Mouse (Mus musculus) testis, adult 2 months (tissue): ENCODE measurements around the gene Llgl2. TPM values are rescaled to one million over a fixed set of nuclear protein-coding genes. Genes with fewer than 3 reads are reported as not detected.

Experiments used
- H3K27ac ChIP-seq: fragments of 200-500 bp; 2 replicates; pipeline ENCODE4 v1.5.1; 2012; ENCODE audit warnings: low read depth, low read length; ENCODE audit not compliant: control insufficient read depth, insufficient read depth
- H3K27me3 ChIP-seq: fragments of 200-500 bp; 2 replicates; pipeline ENCODE4 v1.6.1; 2012; ENCODE audit warnings: mild to moderate bottlenecking, low read length, moderate library complexity; ENCODE audit not compliant: control insufficient read depth, insufficient read depth
- H3K36me3 ChIP-seq: fragments of 200-500 bp; 2 replicates; pipeline ENCODE4 v1.6.1; 2012; ENCODE audit warnings: mild to moderate bottlenecking, low read length; ENCODE audit not compliant: control insufficient read depth, insufficient read depth
- H3K4me1 ChIP-seq: fragments of 200-500 bp; 2 replicates; pipeline ENCODE4 v1.6.1; 2012; ENCODE audit warnings: low read length; ENCODE audit not compliant: control insufficient read depth, insufficient read depth
- H3K4me3 ChIP-seq: fragments of 200-500 bp; 2 replicates; pipeline ENCODE4 v1.5.1; 2012; ENCODE audit warnings: low read depth, mild to moderate bottlenecking, low read length, moderate library complexity, mixed read lengths; ENCODE audit not compliant: control insufficient read depth
- CTCF ChIP-seq: fragments of 200-500 bp; IDR thresholded peaks from 2 replicates; pipeline ENCODE4 v1.5.1; 2012; ENCODE audit warnings: low read depth, mild to moderate bottlenecking, inconsistent platforms, low read length, moderate library complexity; ENCODE audit not compliant: control insufficient read depth, insufficient read depth, insufficient replicate concordance
- POLR2A ChIP-seq: fragments of 200-500 bp; IDR thresholded peaks from 2 replicates; pipeline ENCODE4 v1.6.1; 2012; ENCODE audit warnings: low read depth, mild to moderate bottlenecking, inconsistent platforms, low read length, moderate library complexity; ENCODE audit not compliant: control insufficient read depth
- polyA plus RNA-seq: library from polyadenylated mRNA; depleted of rRNA; stranded (reverse); fragments of >200 nt; gene quantifications from 2 replicates; pipeline ENCODE4 v1.2.3, GENCODE M21; 2012

Llgl2 gene
- polyA plus RNA-seq, 1 experiment: 3.1 TPM

DNA sequence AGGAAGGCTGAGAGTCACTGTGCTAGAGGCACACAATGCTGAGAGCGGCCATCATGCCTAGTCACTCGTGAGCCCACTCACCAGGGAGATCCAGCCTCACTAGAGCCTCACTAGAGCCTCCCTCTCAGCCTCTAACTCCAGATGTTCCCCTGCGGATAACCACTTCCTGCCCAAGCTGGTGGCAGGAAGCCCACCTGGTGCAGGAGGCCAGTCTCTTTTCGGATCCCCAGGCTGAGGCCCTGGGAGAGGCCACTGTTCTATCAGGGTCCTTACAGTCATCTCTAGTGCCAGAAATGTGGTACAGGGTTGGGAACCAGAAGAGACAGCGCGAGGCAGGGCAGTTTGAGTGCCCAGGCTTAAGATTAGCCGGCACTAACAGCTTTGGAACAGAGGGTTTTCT lies 74.6 kb downstream of the Llgl2 start:
- Histone ChIP-seq H3K27ac (no peak overlapping the region), H3K36me3 (no peaks in the 10 kb centered on the region)
- TF ChIP-seq POLR2A: no peak
- no peak for TF ChIP-seq CTCF

DNA sequence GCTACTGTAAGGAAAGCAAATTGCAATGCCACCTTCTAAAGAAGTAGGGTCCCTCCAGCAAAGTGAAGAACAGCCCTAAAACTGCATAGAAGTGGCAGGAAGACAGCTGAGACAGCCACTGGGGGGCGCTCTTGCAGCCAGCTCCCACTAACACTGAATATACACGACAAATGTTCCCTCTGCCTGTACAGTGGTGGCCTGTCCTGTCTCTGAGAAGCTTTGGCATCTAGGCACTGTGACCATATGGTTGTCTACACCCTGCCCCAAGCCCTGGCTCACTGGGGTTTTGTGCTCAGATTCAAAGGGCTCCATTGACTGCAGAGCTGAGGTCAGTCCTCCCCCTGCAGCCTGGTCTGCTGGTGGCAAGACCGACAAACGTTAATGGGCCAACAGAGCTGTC lies 75.0 kb downstream of the Llgl2 start:
- H3K27me3 ChIP-seq: no peaks in the 10 kb centered on the region
- no peak overlapping the region for H3K27ac ChIP-seq
- H3K4me3 ChIP-seq: no peak overlapping the region
- no peaks in the 10 kb centered on the region for H3K36me3 ChIP-seq
- TF ChIP-seq CTCF (peak; percentile 64; the same call in 1 of the 2 replicates), POLR2A (no peak)
- peaks cover 2% of the 10 kb centered on the region for H3K4me1 ChIP-seq

More for the DNA sequence above, 74.6 kb downstream of the Llgl2 start:
- no peaks in the 10 kb centered on the region for H3K27me3 ChIP-seq
- no peak overlapping the region for H3K4me3 ChIP-seq
- peaks cover 2% of the 10 kb centered on the region for H3K4me1 ChIP-seq

DNA sequence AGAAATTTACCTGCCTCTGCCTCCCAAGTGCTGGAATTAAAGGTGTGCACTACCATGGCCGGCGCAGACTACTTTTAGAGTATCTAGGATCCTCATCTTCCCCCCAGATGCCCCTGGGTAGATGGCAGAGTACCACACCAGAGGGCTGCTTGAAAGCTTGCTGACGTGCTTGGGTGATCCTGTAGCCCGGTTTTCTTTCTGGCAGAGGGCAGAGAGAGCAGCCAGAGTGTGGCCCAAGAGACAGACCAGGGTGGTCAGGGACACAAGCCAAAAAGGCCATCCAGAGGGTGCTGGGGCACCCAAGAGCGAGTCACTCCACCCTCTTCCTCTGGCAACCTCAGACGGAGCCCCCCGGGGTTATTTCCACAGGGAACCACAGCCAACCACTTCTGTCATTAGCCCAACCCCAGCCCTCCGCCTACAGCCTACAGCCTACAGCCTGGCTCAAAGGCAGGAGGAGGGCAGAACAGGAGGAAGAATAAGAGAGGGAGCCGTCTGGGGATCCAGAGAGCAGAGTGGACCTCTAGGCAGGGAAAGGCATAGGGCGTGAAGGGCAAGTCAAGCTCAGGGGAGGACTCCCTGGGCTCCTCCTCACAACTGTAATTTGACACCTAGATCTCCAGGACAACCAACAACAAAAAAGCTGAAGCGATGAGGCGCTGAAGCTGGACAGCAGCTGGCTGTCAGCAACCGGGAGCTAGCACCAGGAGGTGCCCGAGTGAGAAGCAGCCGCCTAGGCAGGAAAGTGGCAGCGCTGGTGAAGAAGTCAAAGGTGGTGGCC lies 75.8 kb downstream of the Llgl2 start, which contains the start of gene Smim5:
Smim5 (plus strand) TSS at position 481 of the 781 bp plus-strand sequence.
- TF ChIP-seq CTCF: no peak
- no peak for TF ChIP-seq POLR2A
- Histone ChIP-seq H3K27ac (no peak within 1 kb of the TSS), H3K36me3 (no peaks in the 10 kb centered on the region), H3K4me3 (no peak within 1 kb of the TSS), H3K4me1 (peaks cover 2% of the 10 kb centered on the region), H3K27me3 (no peaks in the 10 kb centered on the region)

DNA sequence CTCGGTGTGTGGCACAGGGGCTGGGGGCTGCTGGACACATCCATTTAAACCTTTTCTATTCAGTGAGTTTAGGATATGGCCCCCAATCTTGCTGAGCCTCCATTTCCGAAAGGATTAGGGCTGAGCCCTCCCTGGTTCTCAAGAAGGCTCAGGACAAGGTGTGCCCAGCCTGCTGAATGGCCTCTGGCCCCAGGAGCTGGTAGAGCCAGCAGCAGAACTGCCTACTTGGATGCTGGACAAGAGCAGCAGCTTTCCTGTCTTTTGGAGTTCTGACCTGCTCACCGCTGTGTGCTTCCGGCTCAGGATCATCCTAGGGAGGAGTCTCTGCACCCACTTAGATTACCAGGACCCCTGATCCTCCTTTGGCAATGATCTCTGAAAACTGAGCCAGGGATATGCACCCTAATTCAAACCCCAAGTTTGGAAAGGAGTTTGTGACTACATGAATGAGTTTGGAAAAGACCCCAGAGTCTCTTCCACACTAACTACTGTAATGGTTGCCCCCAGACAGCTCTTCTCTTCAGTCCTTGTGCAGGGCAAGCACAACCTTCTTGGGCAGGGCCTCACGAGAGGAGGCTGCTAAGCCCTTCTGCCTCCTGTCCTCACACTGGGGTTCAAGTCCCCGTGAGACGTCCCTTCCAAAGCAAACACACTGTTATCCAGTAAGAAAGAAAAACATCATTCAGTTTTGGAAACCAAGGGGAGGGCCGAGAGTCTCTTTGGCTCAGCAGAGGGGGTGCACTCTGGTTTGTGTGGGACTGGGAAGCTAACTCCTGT lies 76.9 kb downstream of the Llgl2 start:
- H3K27me3 ChIP-seq: no peaks in the 10 kb centered on the region
- H3K4me1 ChIP-seq: peaks cover 2% of the 10 kb centered on the region
- H3K4me3 ChIP-seq: no peak overlapping the region
- no peak for TF ChIP-seq POLR2A
- TF ChIP-seq CTCF: no peak
- no peaks in the 10 kb centered on the region for H3K36me3 ChIP-seq
- no peak overlapping the region for H3K27ac ChIP-seq

DNA sequence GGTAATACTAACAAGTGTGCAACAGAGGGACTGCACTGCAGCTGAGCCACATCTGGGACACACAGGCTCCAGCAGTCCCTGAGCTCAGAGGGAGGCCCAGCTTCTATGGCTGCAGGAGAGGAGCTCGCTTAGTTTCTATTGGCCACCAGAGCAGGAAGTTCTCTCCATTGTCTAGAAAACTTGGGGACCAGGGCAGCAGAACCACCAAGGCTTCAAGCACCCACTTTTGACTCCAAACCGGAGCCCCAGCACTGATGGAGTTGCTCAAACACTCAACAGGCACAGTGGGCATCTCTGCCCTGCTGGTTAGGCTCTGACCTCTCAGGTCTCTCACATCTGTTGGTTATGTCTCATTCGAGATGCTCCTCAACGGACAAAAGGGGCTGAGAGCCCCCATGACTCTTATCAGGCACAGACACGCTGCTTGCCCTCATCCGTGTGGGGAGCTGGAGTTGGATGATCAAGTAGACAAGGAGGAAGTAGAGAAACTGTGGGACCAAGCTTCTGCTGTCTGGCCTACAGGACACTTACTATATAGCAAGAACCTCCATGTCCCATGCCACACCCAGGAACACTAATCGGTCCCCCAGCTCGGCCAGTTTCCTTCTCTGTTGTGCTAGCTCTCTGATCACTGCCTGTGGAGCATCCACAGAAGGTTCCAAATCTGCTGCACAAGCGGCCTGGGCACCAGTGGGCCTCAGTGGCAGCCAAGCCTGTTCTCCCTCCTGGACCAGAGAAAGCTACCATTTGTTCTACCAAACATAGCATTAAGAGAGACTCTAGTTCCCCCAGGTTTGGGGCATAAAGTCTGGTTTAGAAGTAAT lies 77.7 kb downstream of the Llgl2 start:
- H3K27me3 ChIP-seq: no peaks in the 10 kb centered on the region
- H3K27ac ChIP-seq: no peak overlapping the region
- peaks cover 2% of the 10 kb centered on the region for H3K4me1 ChIP-seq
- H3K36me3 ChIP-seq: no peaks in the 10 kb centered on the region
- H3K4me3 ChIP-seq: no peak overlapping the region
- TF ChIP-seq CTCF (no peak), POLR2A (no peak)

DNA sequence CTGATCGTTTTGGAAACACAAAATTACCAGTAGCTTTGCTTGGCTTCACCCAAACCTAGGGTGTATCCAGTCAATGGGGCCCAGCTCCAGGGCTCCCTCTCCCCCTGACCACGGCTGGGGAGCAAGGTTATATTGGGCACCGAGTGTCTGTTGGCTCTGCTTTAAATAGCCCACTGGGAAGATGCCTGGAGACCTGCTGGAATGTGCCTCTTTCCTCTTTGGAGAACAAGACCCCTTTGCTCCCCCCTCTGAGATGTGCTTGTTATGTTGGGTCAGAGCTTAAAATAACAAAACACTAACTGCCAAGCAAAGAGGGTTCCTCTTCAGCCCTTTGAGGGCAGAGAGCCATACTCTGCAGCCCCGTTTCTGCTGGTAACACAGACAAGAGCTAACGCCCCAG lies 78.3 kb downstream of the Llgl2 start:
- TF ChIP-seq CTCF (no peak), POLR2A (no peak)
- H3K27me3 ChIP-seq: no peaks in the 10 kb centered on the region
- H3K27ac ChIP-seq: no peak overlapping the region
- H3K4me3 ChIP-seq: no peak overlapping the region
- no peaks in the 10 kb centered on the region for H3K36me3 ChIP-seq
- peaks cover 2% of the 10 kb centered on the region for H3K4me1 ChIP-seq

DNA sequence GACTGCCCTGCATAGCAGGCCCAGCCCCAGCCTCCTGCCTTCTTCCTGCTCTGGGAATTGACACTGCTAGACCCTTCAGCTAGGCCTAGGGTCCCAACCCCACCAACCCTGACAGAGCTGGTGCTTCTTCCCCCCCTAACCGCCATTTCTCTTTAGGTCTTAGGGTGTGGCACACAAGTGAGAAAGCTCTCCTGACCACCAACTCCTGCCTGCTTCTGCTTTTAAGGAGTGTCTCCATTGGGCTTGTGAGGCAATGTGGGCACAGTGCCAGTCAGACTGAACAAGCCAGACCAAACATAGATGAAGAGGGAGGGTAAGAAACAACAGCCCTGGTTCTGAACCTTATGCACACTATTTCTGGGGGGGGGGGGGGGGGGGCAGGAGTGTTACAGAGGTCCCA lies 79.0 kb downstream of the Llgl2 start:
- no peaks in the 10 kb centered on the region for H3K27me3 ChIP-seq
- H3K4me1 ChIP-seq: peaks cover 2% of the 10 kb centered on the region
- TF ChIP-seq CTCF (no peak), POLR2A (no peak)
- no peak overlapping the region for H3K27ac ChIP-seq
- no peak overlapping the region for H3K4me3 ChIP-seq
- H3K36me3 ChIP-seq: no peaks in the 10 kb centered on the region
